Mouse (Mus musculus): ENCODE measurements at regions not wholly inside any gene's neighbourhood (a gene's known extent, or its start where the extent isn't known, plus 50 kb on each side); places are given as distances from the start of the nearest gene placed in this dataset.

GRCm38 (mm10) chr9:47081407-47081806, 82.9 kb downstream of the Gm4791 start:
- no peak for TF ChIP-seq CTCF (IDR thresholded peaks at IDR 0.05)
- TF ChIP-seq POLR2A (IDR thresholded peaks at IDR 0.05; ENCODE audit: insufficient read depth, low read depth, low read length) = no peak

All from heart, adult 2 months (tissue).